Mouse (Mus musculus): ENCODE measurements at regions not wholly inside any gene's neighbourhood (a gene's known extent, or its start where the extent isn't known, plus 50 kb on each side); places are given as distances from the start of the nearest gene placed in this dataset.
"Not testable (repeated sequence)": the region's sequence is repeated elsewhere in the genome, so short reads cannot be mapped to it uniquely, and the experiment has no call there.

GRCm38 (mm10) chr17:63704991-63705390 is 157.9 kb upstream of the Fer start:
- DNase-seq (ENCODE audit: low spot score in 2 of 2): no peak

- no peak for DNase-seq (ENCODE audit: low spot score in 2 of 2)
Observed at GRCm38 (mm10) chr17:63712937-63713336, 149.9 kb upstream of the Fer start.

GRCm38 (mm10) chr17:63715687-63716086 is 147.2 kb upstream of the Fer start:
- DNase-seq (ENCODE audit: low spot score in 2 of 2): no peak

- DNase-seq (ENCODE audit: low spot score in 2 of 2): no peak
Observed at GRCm38 (mm10) chr17:63716161-63716560, 146.7 kb upstream of the Fer start.

DNA sequence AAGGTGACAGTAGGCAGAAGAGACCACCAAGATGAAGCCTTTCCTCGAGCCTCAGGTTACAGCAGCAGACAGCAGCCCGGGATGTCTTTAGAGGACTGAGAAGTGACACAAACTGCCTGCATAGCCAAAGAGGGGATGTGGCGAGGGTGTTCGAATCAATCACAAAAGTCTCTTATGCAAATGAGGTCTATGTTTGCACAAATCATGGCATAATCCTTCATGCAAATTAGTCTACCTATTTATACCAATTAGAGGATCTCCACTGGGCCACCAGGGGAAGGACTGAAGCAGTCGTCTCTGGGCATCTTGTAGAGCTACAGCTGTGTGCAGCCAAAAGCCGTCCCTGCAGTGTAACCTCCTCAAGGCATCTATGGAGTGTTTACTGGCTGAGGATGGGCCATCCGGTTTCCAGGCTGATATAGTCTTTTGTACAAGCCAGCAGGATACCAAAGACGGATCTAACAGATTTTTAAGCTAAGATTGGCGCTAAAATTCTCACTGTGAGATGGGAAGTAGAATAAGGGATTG is 145.7 kb upstream of the Fer start:
- no peak for DNase-seq (ENCODE audit: low spot score in 2 of 2)

DNA sequence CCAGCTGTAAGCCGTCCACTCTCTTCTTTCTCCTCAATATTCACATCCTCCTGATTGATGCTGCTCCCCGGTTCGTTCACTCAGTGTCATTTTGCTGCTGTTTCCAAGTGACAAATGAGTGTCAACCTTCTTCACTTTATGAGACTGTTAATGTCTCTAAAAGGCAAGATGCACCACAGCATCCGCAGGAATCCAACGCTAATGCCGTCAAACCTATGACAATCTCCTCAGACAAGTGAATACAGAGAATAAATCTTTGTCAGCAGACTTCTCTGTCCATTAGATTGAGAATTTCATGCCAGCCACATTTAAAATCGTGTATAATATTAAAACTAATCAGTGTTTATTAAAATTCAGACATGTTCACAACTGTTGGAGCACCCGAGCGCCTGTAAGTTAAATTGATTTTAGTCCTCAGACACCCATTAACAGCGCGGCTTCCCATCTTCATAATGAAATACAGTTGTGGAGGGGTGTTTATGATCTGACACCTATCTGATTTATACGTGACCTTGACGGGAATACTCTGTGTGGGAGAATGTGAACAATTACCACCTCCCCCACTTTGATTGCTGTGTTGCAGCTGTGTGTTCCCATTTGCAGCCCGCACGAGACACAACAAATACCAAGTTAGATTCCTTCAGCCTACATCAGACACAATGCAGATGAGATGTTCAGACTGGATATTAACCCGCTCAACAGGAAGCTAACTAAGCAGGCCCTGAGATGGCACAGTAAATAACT is 143.7 kb upstream of the Fer start:
- DNase-seq (ENCODE audit: low spot score in 2 of 2): no peak

GRCm38 (mm10) chr17:63719771-63720170 is 143.1 kb upstream of the Fer start:
- DNase-seq (ENCODE audit: low spot score in 2 of 2): no peak

GRCm38 (mm10) chr17:63720883-63721282 is 142.0 kb upstream of the Fer start:
- no peak for DNase-seq (ENCODE audit: low spot score in 2 of 2)

DNA sequence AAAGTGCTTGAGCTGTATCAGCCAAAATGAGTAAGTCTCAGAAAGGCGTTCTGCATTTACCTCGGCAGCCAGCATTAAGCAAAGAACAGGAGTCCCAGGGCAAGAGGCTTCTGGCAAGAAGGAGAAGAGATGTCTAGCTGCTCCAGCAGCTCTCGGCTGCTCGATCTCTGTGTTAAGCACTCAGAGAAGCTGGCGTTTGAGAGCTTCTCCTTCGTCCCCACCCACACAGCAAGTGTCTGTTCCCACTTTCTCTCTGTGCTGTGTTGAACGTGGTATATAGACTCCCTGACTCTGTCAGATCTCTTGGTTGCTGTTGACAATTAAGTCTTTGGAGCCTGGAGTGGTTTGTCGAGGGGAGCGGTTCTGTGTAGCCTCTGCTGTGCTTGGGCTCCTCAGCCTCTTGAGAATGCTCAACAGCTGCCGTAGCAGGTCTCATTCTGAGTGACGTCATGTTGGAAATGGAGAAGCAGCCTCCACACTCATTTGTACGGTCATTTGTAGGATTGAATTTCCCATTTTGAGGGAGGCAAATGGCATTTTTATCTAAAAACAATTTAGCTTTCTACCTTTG is 140.3 kb upstream of the Fer start:
- DNase-seq (ENCODE audit: low spot score in 2 of 2): no peak

- DNase-seq (ENCODE audit: low spot score in 2 of 2): no peak
Observed at GRCm38 (mm10) chr17:63738206-63738605, 124.7 kb upstream of the Fer start.

GRCm38 (mm10) chr17:63739710-63740109 is 123.2 kb upstream of the Fer start:
- no peak for DNase-seq (ENCODE audit: low spot score in 2 of 2)

GRCm38 (mm10) chr17:63749257-63749656 is 113.6 kb upstream of the Fer start:
- DNase-seq (ENCODE audit: low spot score in 2 of 2): not testable (repeated sequence)

DNA sequence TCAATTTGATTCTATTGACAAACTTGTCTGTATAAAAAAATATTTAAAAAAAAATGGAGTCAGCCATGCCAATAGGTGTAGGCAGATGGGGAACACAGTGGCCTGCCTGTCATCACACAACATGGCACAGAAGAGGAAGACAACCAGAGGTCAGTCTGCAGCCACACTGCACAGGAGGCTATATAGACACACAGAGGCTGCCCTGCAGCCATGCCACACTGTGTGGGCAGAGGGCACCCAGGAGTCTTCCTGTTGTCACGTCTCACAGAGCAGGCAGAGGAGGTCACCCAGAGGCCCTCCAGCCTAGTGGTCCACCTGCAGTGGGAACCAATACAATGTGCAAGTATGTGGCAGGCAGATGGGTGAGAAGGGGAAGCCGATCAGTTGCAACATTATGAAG is 108.5 kb upstream of the Fer start:
- no peak for DNase-seq (ENCODE audit: low spot score in 2 of 2)

- DNase-seq (ENCODE audit: low spot score in 2 of 2): no peak
Observed at GRCm38 (mm10) chr17:63757896-63758695, 104.8 kb upstream of the Fer start.

DNA sequence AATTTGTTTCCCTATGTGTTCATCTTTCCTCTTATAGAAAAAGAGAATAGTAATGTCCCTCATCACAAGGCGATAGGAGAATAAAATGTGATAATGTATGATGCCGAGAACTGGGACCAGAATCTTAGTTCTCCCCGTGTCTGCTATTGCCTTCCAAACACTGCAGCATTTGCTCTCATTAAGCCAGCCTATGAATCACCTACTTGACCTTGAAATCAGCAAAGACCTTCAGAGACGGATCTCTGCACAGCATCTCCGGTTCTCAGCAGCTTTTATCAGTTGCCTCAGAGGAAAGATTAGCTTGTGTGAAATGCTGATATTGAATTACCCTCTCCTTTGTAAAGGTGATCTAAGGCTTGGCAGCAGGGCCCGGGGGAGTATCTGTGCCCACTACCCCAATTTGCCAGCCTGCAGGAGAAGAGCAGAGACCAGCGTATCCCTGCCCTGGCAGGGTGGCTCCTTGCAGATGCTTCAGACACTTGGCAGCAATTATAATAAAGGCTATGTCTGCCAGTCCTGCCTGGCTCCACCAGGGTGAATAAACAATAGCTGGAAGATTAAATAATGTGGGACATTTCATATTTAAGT is 104.0 kb upstream of the Fer start:
- no peak for DNase-seq (ENCODE audit: low spot score in 2 of 2)

DNA sequence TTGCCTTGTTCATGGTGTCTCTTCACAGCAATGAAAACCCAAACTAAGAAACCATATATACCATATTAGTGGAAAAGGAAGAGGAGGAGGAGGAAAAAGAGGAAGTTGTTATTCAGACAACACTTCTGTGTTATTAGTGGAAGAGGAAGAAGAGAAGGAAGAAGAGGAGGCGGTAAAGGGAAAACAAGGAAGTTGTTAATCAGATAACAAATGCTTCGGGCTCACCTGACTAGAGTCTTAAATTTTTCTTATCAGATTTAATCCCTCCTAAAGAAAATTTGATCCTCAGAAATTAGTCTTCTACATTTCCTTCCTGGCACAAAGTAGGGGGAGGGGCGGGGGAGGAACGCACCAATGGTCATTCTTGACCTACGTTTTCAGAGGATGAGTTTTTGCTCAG is 101.8 kb upstream of the Fer start:
- no peak for DNase-seq (ENCODE audit: low spot score in 2 of 2)

- no peak for DNase-seq (ENCODE audit: low spot score in 2 of 2)
Observed at GRCm38 (mm10) chr17:63771111-63771510, 91.8 kb upstream of the Fer start.

DNA sequence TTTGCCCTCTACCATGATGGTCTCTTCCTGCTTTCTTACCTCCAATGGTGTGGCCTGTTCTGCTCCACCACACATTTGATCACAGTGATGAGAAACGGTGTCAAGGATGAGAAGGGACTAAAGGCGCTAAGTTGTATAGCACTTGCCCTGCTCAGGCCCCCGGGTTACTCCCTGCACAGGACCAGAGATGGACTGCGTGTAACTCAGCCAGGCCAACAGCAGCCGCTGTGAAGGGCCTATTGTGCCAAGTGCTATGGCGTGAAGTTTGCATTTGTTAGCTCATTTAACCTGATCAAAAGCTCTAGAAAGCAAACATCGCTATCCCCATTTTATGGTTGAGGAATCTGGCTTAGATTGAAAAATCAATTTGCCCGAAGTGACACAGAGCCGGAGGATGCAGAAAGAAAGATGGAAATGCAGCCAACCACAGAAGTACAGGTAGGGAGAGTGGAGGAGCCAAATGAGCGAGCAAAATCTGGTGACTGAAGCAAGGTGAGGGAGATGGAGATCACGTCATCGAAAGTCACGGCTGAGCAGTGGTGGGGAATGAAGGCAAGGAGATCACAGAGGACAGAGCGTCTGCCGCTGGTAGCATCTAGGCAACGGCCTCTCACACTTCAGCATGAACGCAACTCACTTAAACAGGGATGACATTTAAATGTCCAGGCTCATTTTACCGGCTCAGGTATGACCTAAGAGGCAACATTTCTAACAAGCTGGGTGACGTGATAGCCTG is 78.3 kb upstream of the Fer start:
- no peak for DNase-seq (ENCODE audit: low spot score in 2 of 2)

- no peak for DNase-seq (ENCODE audit: low spot score in 2 of 2)
Observed at GRCm38 (mm10) chr17:63786444-63786843, 76.4 kb upstream of the Fer start.

DNA sequence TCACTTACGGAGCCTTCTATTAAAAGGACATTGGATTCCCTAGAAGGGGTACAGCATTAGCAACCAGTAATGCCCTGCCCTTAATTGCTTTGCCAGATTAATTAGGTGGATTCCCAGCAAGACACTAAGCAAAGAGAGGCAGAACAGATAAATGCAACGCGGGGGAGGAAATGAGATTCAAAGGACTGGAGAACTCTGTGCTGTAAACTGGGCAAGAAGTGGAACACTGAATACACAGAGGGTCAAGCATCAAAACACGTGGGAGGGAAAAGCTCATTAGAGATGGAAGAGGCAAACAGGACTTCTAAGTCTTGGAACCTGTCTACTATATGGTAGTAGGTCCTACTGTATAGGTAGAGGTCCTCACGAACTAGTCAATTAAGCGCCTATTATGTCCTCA is 68.5 kb upstream of the Fer start:
- DNase-seq (ENCODE audit: low spot score in 2 of 2): no peak

DNA sequence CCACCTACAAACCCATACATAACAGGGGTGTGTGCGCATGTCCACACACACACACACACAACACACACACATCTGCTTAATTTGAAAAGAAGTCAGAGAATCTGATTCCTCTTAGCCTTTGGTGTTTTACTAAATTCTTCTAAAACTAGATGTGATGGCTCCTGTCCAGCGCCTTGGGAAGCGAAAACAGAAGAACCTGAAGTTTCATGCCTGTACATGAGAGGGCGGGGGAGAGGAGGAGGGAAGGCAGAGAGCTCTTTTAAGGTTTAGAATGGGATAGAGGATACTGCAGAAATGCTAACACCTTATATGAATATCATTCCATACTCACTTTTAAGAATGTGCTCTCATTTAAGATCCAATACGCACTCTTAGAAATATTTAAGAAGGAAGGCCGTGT is 64.5 kb upstream of the Fer start:
- no peak for DNase-seq (ENCODE audit: low spot score in 2 of 2)
